16 mouse cellular contexts compared by ENCODE assay signal in genomic region chr11:105246369-105246768, GRCm38 (mm10). TPM values are rescaled to one million over a fixed set of nuclear protein-coding genes. Genes with fewer than 3 reads are reported as not detected.
"Had no signal": no experiment of that assay in that cellular context is flagged by ENCODE, and none has a peak within 500 bp of the region (broad histone marks: within the 10 kb centered on the region; RNA-seq: fewer than 3 reads in every experiment).

No protein-coding gene starts in this region.

- DNase-seq: kidney, adult 2 months; kidney, postnatal 14 days; liver, embryonic 13.5 days; liver, postnatal 0 days; midbrain, embryonic 14.5 days; right cerebral cortex, postnatal 4 days; spleen, adult 18-20 months; thymus, adult 2 months; thymus, postnatal 25 days had no signal

- H3K9me3 ChIP-seq: kidney, embryonic 15.5 days; limb, embryonic 10.5 days; liver, embryonic 13.5 days; midbrain, embryonic 10.5 days; neural tube, embryonic 15.5 days had no signal

- H3K4me1 ChIP-seq: kidney, embryonic 15.5 days; limb, embryonic 10.5 days; liver, embryonic 13.5 days; midbrain, embryonic 10.5 days; neural tube, embryonic 15.5 days had no signal

- H3K4me2 ChIP-seq: kidney, embryonic 15.5 days; liver, embryonic 13.5 days; neural tube, embryonic 15.5 days had no signal

- H3K9ac ChIP-seq: kidney, embryonic 15.5 days; liver, embryonic 13.5 days; liver, postnatal 0 days; neural tube, embryonic 15.5 days had no signal

- ATAC-seq: intestine, embryonic 16.5 days; liver, postnatal 0 days had no signal

- H3K27ac ChIP-seq: kidney, embryonic 15.5 days; limb, embryonic 10.5 days; liver, embryonic 13.5 days; midbrain, embryonic 10.5 days; neural tube, embryonic 15.5 days had no signal

- H3K27me3 ChIP-seq: kidney, embryonic 15.5 days; liver, embryonic 13.5 days; neural tube, embryonic 15.5 days had no signal

- H3K4me3 ChIP-seq: kidney, embryonic 15.5 days; limb, embryonic 10.5 days; liver, embryonic 13.5 days; midbrain, embryonic 10.5 days; myocyte; neural tube, embryonic 15.5 days had no signal

RNA-seq across cellular contexts. Expression of gene Mrc2, which starts 46.1 kb away (rescaled TPM):
- total RNA-seq: megakaryocyte progenitor cell, adult 5-6 weeks had no signal
